Mouse (Mus musculus) ES-E14 (cell line): ENCODE data around the gene Trpm3. TPM values are rescaled to one million over a fixed set of nuclear protein-coding genes. Genes with fewer than 3 reads are reported as not detected.
A peak's percentile ranks its signal among the peaks of the same experiment; 100 is the strongest.

Experiments
- DNase-seq: peaks from one replicate; pipeline ENCODE4 v3.0.0-alpha.2; 2013; ENCODE audit warnings: low read depth, low spot score
- H3K27ac ChIP-seq: 2 replicates; pipeline ENCODE4 v1.5.1; 2012; ENCODE audit warnings: low read depth, mild to moderate bottlenecking, low read length, moderate library complexity, mixed read lengths; ENCODE audit not compliant: poor library complexity, insufficient read depth, severe bottlenecking
- H3K36me3 ChIP-seq: 2 replicates; pipeline ENCODE4 v1.6.1; 2012; ENCODE audit warnings: mild to moderate bottlenecking, low read length, moderate library complexity, mixed read lengths; ENCODE audit not compliant: control insufficient read depth, poor library complexity, insufficient read depth, severe bottlenecking
- H3K4me1 ChIP-seq, 2 experiments: fragments of 150-350 bp in 1 of 2; sonication (generic) in 1 of 2; 2 replicates each; pipeline ENCODE4 v1.6.1; 2012; ENCODE audit warnings: low read length in 2 of 2, mild to moderate bottlenecking in 1 of 2, mixed read lengths in 1 of 2; ENCODE audit not compliant: control insufficient read depth in 2 of 2, insufficient read depth in 2 of 2, poor library complexity in 1 of 2
- H3K4me3 ChIP-seq, 2 experiments: fragments of 150-350 bp in 1 of 2; sonication (generic) in 1 of 2; 2 replicates each; pipeline ENCODE4 v1.5.1; 2012; ENCODE audit warnings: low read length in 2 of 2, low read depth in 1 of 2, mild to moderate bottlenecking in 1 of 2, mixed read lengths in 1 of 2; ENCODE audit not compliant: insufficient read depth in 1 of 2, poor library complexity in 1 of 2, severe bottlenecking in 1 of 2
- H3K9ac ChIP-seq: 2 replicates; pipeline ENCODE4 v1.6.1; 2012; ENCODE audit warnings: low read depth, mild to moderate bottlenecking, low read length, mixed read lengths; ENCODE audit not compliant: poor library complexity, insufficient read depth, severe bottlenecking
- H3K9me3 ChIP-seq: fragments of 150-350 bp; sonication (generic); 2 replicates; pipeline ENCODE4 v1.6.1; 2012; ENCODE audit warnings: low read depth, mild to moderate bottlenecking, low read length; ENCODE audit not compliant: control insufficient read depth, insufficient read depth
- CHD2 ChIP-seq: IDR thresholded peaks from 2 replicates; pipeline ENCODE4 v1.6.1; 2014; ENCODE audit warnings: mild to moderate bottlenecking, low read depth, low read length, inconsistent platforms
- HCFC1 ChIP-seq: IDR thresholded peaks from 2 replicates; pipeline ENCODE4 v1.6.1; 2012; ENCODE audit warnings: low read length, inconsistent platforms, borderline replicate concordance; ENCODE audit not compliant: insufficient read depth
- MAFK ChIP-seq: IDR thresholded peaks from 2 replicates; pipeline ENCODE4 v1.6.1; 2014; ENCODE audit warnings: mild to moderate bottlenecking, low read depth, low read length, inconsistent platforms; ENCODE audit not compliant: insufficient read depth
- ZC3H11A ChIP-seq: IDR thresholded peaks from 2 replicates; pipeline ENCODE4 v1.6.1; 2012; ENCODE audit warnings: low read depth, mild to moderate bottlenecking, inconsistent platforms, low read length, borderline replicate concordance
- ZNF384 ChIP-seq: IDR thresholded peaks from 2 replicates; pipeline ENCODE4 v1.6.1; 2012; ENCODE audit warnings: low read depth, low read length, inconsistent platforms
- in situ Hi-C, 2 experiments: fragments of 600-800 bp; cut with MboI; formaldehyde crosslinking; loops; one replicate each; pipeline ENCODE4 v1.15.1; 2025; ENCODE audit warnings: low sequenced_read_pairs in 2 of 2, inconsistent platforms in 1 of 2; ENCODE audit not compliant: unreplicated experiment in 2 of 2
- total RNA-seq: library from RNA; depleted of rRNA; stranded (reverse); fragments of 300-350 nt; gene quantifications from 2 replicates; pipeline ENCODE4 v1.2.3, GENCODE M21; 2012; rRNA removed

The Trpm3 gene
- 0.16 and 0.22 TPM in 2 replicates for total RNA-seq

DNA sequence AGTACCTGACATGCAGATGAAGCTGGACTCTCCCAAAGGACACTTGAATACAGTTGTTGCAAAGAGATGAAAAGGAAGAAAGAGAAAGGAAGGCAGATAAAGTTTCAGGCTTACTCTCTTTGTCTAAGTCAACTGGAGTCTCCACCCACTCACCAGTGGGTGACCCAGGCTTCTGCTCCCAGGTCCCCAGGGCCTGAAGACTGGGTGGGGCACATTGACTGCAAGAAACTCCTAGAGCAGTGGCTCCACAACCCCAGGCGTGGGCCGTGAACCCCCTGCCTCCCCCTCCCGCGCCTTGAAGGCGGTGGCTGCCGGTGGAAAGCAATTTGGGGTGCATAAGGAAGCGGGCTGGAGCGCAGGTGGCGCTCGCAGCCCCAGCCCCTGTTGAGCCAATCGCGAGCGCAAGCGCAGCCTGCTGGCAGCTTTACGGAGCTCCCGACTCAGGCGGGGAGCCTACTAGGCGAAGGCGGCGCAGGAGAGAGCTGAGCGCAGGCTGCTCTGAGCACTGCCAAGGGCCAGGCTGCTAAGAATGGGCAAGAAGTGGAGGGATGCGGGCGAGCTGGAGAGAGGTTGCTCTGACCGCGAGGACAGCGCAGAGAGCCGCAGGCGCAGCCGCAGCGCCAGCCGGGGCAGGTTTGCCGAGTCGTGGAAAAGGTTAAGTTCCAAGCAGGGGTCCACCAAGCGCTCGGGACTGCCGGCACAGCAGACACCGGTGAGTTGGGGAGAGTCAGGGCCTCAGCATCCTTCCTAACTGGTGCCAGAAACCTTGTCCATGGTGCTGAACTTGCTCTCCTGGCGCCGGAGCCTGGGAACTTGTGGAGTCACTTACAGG lies at the start of gene Trpm3:
Gene Trpm3, plus strand, starts transcription at position 457 of the 832 bp plus-strand sequence.
- peak; percentile 88 for DNase-seq
- Histone ChIP-seq H3K27ac (no peak within 1 kb of the TSS), H3K9me3 (no peaks in the 10 kb centered on the region), H3K4me1 (no peaks in the 10 kb centered on the region; a peak in 1 of 4 replicates), H3K9ac (peak within 1 kb of the TSS; percentile 54), H3K4me3 (peak within 1 kb of the TSS; percentile 78 to 79), H3K36me3 (no peaks in the 10 kb centered on the region)
- in situ Hi-C loops: no loop called here
- no peak for TF ChIP-seq MAFK
- peak; percentile 14; the same call in 1 of the 2 replicates for TF ChIP-seq HCFC1
- TF ChIP-seq ZNF384: no peak
- TF ChIP-seq ZC3H11A: no peak

DNA sequence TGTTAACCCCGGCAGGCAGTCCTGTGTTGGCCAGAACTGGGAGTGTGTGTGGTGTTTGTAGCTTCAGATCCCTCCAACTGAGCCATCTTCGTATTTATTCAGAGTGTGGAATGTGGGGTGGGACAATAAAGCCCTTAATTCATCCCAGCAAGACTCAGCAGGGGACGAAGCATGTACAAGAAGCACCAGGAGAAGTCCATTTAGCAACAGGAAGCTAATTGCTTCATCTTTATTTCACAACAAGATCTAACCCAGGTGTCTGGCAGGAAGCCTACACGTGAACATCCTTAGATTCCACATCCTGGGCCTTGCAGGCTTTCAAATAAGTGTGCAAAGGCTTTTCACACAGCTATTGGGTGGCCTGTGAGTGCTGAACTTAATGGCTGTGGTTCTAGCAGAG lies 38.3 kb upstream of the Trpm3 start:
- no peaks in the 10 kb centered on the region for H3K36me3 ChIP-seq
- in situ Hi-C loops: no loop called here
- DNase-seq: no peak
- H3K4me1 ChIP-seq: peaks cover 1% of the 10 kb centered on the region in 2 experiments; a peak in 1 of 4 replicates
- no peaks in the 10 kb centered on the region for H3K9me3 ChIP-seq
- TF ChIP-seq HCFC1 (no peak), ZNF384 (no peak), MAFK (no peak), ZC3H11A (no peak), CHD2 (no peak)
- H3K4me3 ChIP-seq: no peak overlapping the region
- no peak overlapping the region for H3K27ac ChIP-seq
- no peak overlapping the region for H3K9ac ChIP-seq

DNA sequence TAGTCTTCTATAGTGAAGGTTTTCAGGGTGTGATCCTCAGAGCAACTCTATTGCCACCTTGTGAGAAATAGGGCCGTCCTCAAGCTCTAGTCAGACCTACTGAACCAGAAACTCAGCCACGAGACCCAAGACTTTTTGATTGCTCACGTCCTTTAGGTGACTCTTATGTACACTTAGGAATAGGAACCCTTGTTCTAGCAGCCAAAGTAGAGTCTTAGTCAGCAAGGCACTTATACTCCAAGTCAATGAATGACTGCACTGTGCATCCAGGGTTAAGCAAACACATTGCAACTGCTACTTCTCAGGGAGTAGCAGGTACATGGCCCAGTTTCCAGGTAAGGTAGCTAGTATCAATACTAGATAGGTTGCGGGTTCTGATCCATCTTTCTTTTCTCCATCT lies 35.0 kb upstream of the Trpm3 start:
- DNase-seq: no peak
- Histone ChIP-seq H3K4me3 (no peak overlapping the region), H3K36me3 (no peaks in the 10 kb centered on the region), H3K9me3 (no peaks in the 10 kb centered on the region), H3K9ac (no peak overlapping the region), H3K27ac (no peak overlapping the region), H3K4me1 (peaks cover 1% of the 10 kb centered on the region in 2 experiments; a peak in 1 of 4 replicates)
- no peak for TF ChIP-seq ZC3H11A
- TF ChIP-seq CHD2: no peak
- TF ChIP-seq ZNF384: no peak
- no peak for TF ChIP-seq MAFK
- TF ChIP-seq HCFC1: no peak
- in situ Hi-C loops: no loop called here

DNA sequence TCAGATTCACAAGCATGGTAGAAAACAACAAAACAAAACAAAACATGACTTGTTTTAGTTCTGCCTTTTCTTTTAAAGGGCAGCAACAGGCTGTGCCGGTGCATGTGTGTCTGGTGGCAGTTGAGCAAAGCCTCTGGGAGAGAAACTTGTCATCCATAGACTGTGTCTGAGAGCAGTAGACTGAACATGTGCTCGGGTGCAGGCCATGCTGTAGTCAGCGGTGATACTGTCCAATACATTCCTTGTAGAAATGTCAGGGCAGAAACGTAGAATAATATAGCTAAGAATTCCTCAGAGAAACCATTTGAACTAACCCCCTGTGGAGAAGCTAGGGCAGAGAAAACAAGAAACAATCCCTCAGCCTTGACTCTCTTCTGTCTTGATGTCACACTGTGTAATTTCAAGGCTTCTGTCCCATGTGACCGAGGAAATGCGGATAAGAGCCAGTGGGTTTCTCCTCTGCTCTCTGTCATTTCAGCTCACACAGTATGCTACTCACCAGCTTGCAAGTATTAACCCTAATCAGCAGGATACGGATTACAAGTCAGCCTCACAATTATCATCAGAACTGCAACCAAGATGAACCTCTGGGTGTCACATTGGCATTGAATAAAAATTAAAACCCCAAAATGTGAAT lies 33.9 kb upstream of the Trpm3 start:
- H3K9ac ChIP-seq: no peak overlapping the region

DNA sequence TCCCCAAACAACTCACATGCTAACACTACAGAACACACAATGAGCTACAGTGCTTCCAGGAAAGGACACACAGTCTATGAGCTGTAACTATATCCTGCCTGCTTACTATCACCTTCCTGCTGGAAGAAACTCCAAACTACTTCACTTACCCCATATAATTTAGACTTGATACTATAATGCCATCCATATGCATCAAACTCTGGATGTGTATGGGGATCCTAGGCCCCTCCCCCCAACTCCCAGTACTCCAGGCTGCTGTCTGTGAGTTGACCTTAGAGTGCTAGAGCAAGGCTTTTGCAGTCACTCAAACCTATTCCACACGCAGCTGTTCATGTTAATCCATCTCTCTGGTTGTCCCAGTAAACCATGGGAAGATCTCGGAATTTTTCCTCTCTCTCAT lies 33.2 kb upstream of the Trpm3 start:
- no peaks in the 10 kb centered on the region for H3K9me3 ChIP-seq
- no peak overlapping the region for H3K4me3 ChIP-seq
- peaks cover 0 to 3% of the 10 kb centered on the region in 2 experiments; a peak in 1 of 4 replicates for H3K4me1 ChIP-seq
- no peaks in the 10 kb centered on the region for H3K36me3 ChIP-seq
- no peak overlapping the region for H3K27ac ChIP-seq
- TF ChIP-seq ZC3H11A (no peak), ZNF384 (no peak), HCFC1 (no peak), MAFK (no peak), CHD2 (no peak)
- no peak for DNase-seq
- no peak overlapping the region for H3K9ac ChIP-seq
- in situ Hi-C loops: no loop called here

More for the DNA sequence above, 33.9 kb upstream of the Trpm3 start:
- TF ChIP-seq ZNF384: no peak
- TF ChIP-seq MAFK: no peak
- H3K4me3 ChIP-seq: no peak overlapping the region
- in situ Hi-C loops: no loop called here
- no peaks in the 10 kb centered on the region for H3K9me3 ChIP-seq
- peaks cover 1 to 3% of the 10 kb centered on the region in 2 experiments; a peak in 1 of 4 replicates for H3K4me1 ChIP-seq
- no peak for DNase-seq
- H3K27ac ChIP-seq: no peak overlapping the region
- H3K36me3 ChIP-seq: no peaks in the 10 kb centered on the region
